Mouse (Mus musculus): ENCODE results near the gene Actr5. TPM values are rescaled to one million over a fixed set of nuclear protein-coding genes. Genes with fewer than 3 reads are reported as not detected.

Gene Actr5
- polyA plus RNA-seq, 1 experiment from 2014 or later: 16.6 TPM

- Histone ChIP-seq H3K9me3 (ENCODE audit: control insufficient read depth, low read length) (no peaks in the 10 kb centered on the region), H3K27me3 (ENCODE audit: control insufficient read depth, insufficient read depth, low read length) (no peaks in the 10 kb centered on the region; the same call in 1 of the 2 replicates), H3K4me2 (ENCODE audit: low read depth) (no peak overlapping the region), H3K4me3 (ENCODE audit: low read depth, low read length) (no peak overlapping the region), H3K9ac (ENCODE audit: low read length) (no peak overlapping the region), H3K4me1 (ENCODE audit: control insufficient read depth, insufficient read depth, low read length) (peaks cover 10% of the 10 kb centered on the region; the same call in 1 of the 2 replicates), H3K27ac (ENCODE audit: low read depth, low read length) (no peak overlapping the region), H3K36me3 (ENCODE audit: control insufficient read depth, insufficient read depth, low read length) (no peaks in the 10 kb centered on the region)
- WGBS: 78% methylated on average over 7 of the region's 7 CpGs
- ATAC-seq (ENCODE audit: insufficient read depth, low FRiP score, low TSS enrichment) (no peak), DNase-seq (ENCODE audit: low spot score) (no peak)
These were observed 50.1 kb downstream of the Actr5 start for GRCm38 (mm10) chr2:158674759-158675158.

- Histone ChIP-seq H3K4me1 (ENCODE audit: control insufficient read depth, insufficient read depth, low read length) (peaks cover 10% of the 10 kb centered on the region; the same call in 1 of the 2 replicates), H3K4me3 (ENCODE audit: low read depth, low read length) (no peak overlapping the region), H3K4me2 (ENCODE audit: low read depth) (no peak overlapping the region), H3K9ac (ENCODE audit: low read length) (no peak overlapping the region), H3K9me3 (ENCODE audit: control insufficient read depth, low read length) (no peaks in the 10 kb centered on the region), H3K27ac (ENCODE audit: low read depth, low read length) (no peak overlapping the region), H3K27me3 (ENCODE audit: control insufficient read depth, insufficient read depth, low read length) (no peaks in the 10 kb centered on the region; the same call in 1 of the 2 replicates), H3K36me3 (ENCODE audit: control insufficient read depth, insufficient read depth, low read length) (no peaks in the 10 kb centered on the region)
- ATAC-seq (ENCODE audit: insufficient read depth, low FRiP score, low TSS enrichment) (no peak), DNase-seq (ENCODE audit: low spot score) (no peak)
- 86% methylated on average over 6 of the region's 6 CpGs for WGBS
These were observed 50.5 kb downstream of the Actr5 start for GRCm38 (mm10) chr2:158675161-158675560.

- H3K4me2 ChIP-seq (ENCODE audit: low read depth): no peak overlapping the region
- no peak overlapping the region for H3K27ac ChIP-seq (ENCODE audit: low read depth, low read length)
- H3K4me3 ChIP-seq (ENCODE audit: low read depth, low read length): no peak overlapping the region
- no peaks in the 10 kb centered on the region for H3K36me3 ChIP-seq (ENCODE audit: control insufficient read depth, insufficient read depth, low read length)
- H3K4me1 ChIP-seq (ENCODE audit: control insufficient read depth, insufficient read depth, low read length): peaks cover 10% of the 10 kb centered on the region; the same call in 1 of the 2 replicates
- H3K9ac ChIP-seq (ENCODE audit: low read length): no peak overlapping the region
- H3K27me3 ChIP-seq (ENCODE audit: control insufficient read depth, insufficient read depth, low read length): no peaks in the 10 kb centered on the region
- ATAC-seq (ENCODE audit: insufficient read depth, low FRiP score, low TSS enrichment) (no peak), DNase-seq (ENCODE audit: low spot score) (no peak)
- 92% methylated on average over 12 of the region's 12 CpGs for WGBS
- no peaks in the 10 kb centered on the region for H3K9me3 ChIP-seq (ENCODE audit: control insufficient read depth, low read length)
These were observed 51.3 kb downstream of the Actr5 start for GRCm38 (mm10) chr2:158675907-158676533.

- Histone ChIP-seq H3K4me1 (ENCODE audit: control insufficient read depth, insufficient read depth, low read length) (peaks cover 6% of the 10 kb centered on the region; the same call in 1 of the 2 replicates), H3K4me3 (ENCODE audit: low read depth, low read length) (no peak overlapping the region), H3K4me2 (ENCODE audit: low read depth) (no peak overlapping the region), H3K27ac (ENCODE audit: low read depth, low read length) (no peak overlapping the region), H3K9ac (ENCODE audit: low read length) (no peak overlapping the region), H3K27me3 (ENCODE audit: control insufficient read depth, insufficient read depth, low read length) (no peaks in the 10 kb centered on the region), H3K36me3 (ENCODE audit: control insufficient read depth, insufficient read depth, low read length) (no peaks in the 10 kb centered on the region), H3K9me3 (ENCODE audit: control insufficient read depth, low read length) (no peaks in the 10 kb centered on the region)
- DNase-seq (ENCODE audit: low spot score): no peak
- WGBS: 65% methylated on average over 8 of the region's 8 CpGs
- no peak for ATAC-seq (ENCODE audit: insufficient read depth, low FRiP score, low TSS enrichment)
These were observed 53.3 kb downstream of the Actr5 start for GRCm38 (mm10) chr2:158677946-158678345.

- no peaks in the 10 kb centered on the region for H3K36me3 ChIP-seq (ENCODE audit: control insufficient read depth, insufficient read depth, low read length)
- H3K9me3 ChIP-seq (ENCODE audit: control insufficient read depth, low read length): no peaks in the 10 kb centered on the region
- ATAC-seq (ENCODE audit: insufficient read depth, low FRiP score, low TSS enrichment) (no peak), DNase-seq (ENCODE audit: low spot score) (no peak)
- no peaks in the 10 kb centered on the region for H3K4me1 ChIP-seq (ENCODE audit: control insufficient read depth, insufficient read depth, low read length)
- H3K4me3 ChIP-seq (ENCODE audit: low read depth, low read length): no peak overlapping the region
- H3K4me2 ChIP-seq (ENCODE audit: low read depth): no peak overlapping the region
- H3K27me3 ChIP-seq (ENCODE audit: control insufficient read depth, insufficient read depth, low read length): no peaks in the 10 kb centered on the region
- H3K27ac ChIP-seq (ENCODE audit: low read depth, low read length): no peak overlapping the region
- no peak overlapping the region for H3K9ac ChIP-seq (ENCODE audit: low read length)
- WGBS: 94% methylated on average over 7 of the region's 7 CpGs
These were observed 54.4 kb downstream of the Actr5 start for GRCm38 (mm10) chr2:158679091-158679490.

GRCm38 (mm10) chr2:158680357-158680889 lies 55.7 kb downstream of the Actr5 start:
- DNase-seq (ENCODE audit: low spot score) (no peak), ATAC-seq (ENCODE audit: insufficient read depth, low FRiP score, low TSS enrichment) (no peak)
- no peak overlapping the region for H3K9ac ChIP-seq (ENCODE audit: low read length)
- no peak overlapping the region for H3K4me3 ChIP-seq (ENCODE audit: low read depth, low read length)
- H3K27me3 ChIP-seq (ENCODE audit: control insufficient read depth, insufficient read depth, low read length): no peaks in the 10 kb centered on the region
- no peak overlapping the region for H3K27ac ChIP-seq (ENCODE audit: low read depth, low read length)
- WGBS: 73% methylated on average over 10 of the region's 10 CpGs
- no peaks in the 10 kb centered on the region for H3K9me3 ChIP-seq (ENCODE audit: control insufficient read depth, low read length)
- no peaks in the 10 kb centered on the region for H3K36me3 ChIP-seq (ENCODE audit: control insufficient read depth, insufficient read depth, low read length)
- no peak overlapping the region for H3K4me2 ChIP-seq (ENCODE audit: low read depth)
- no peaks in the 10 kb centered on the region for H3K4me1 ChIP-seq (ENCODE audit: control insufficient read depth, insufficient read depth, low read length)

- H3K4me1 ChIP-seq (ENCODE audit: control insufficient read depth, insufficient read depth, low read length): no peaks in the 10 kb centered on the region
- H3K36me3 ChIP-seq (ENCODE audit: control insufficient read depth, insufficient read depth, low read length): no peaks in the 10 kb centered on the region
- DNase-seq (ENCODE audit: low spot score) (no peak), ATAC-seq (ENCODE audit: insufficient read depth, low FRiP score, low TSS enrichment) (no peak)
- no peaks in the 10 kb centered on the region for H3K9me3 ChIP-seq (ENCODE audit: control insufficient read depth, low read length)
- WGBS: 87% methylated on average over 6 of the region's 6 CpGs
- H3K27me3 ChIP-seq (ENCODE audit: control insufficient read depth, insufficient read depth, low read length): no peaks in the 10 kb centered on the region
- H3K9ac ChIP-seq (ENCODE audit: low read length): no peak overlapping the region
- H3K27ac ChIP-seq (ENCODE audit: low read depth, low read length): no peak overlapping the region
- H3K4me2 ChIP-seq (ENCODE audit: low read depth): no peak overlapping the region
- no peak overlapping the region for H3K4me3 ChIP-seq (ENCODE audit: low read depth, low read length)
These were observed 57.0 kb downstream of the Actr5 start for GRCm38 (mm10) chr2:158681714-158682113.

- DNase-seq (ENCODE audit: low spot score): no peak
- WGBS: 61% methylated on average over 11 of the region's 11 CpGs
- H3K27ac ChIP-seq (ENCODE audit: low read depth, low read length): no peak overlapping the region
These were observed 57.8 kb downstream of the Actr5 start for GRCm38 (mm10) chr2:158682344-158683037.

GRCm38 (mm10) chr2:158683038-158683413 lies 58.3 kb downstream of the Actr5 start:
- 21% methylated on average over 4 of the region's 4 CpGs for WGBS

More at GRCm38 (mm10) chr2:158682344-158683037, 57.8 kb downstream of the Actr5 start:
- ATAC-seq (ENCODE audit: insufficient read depth, low FRiP score, low TSS enrichment): no peak
- no peaks in the 10 kb centered on the region for H3K36me3 ChIP-seq (ENCODE audit: control insufficient read depth, insufficient read depth, low read length)
- no peaks in the 10 kb centered on the region for H3K4me1 ChIP-seq (ENCODE audit: control insufficient read depth, insufficient read depth, low read length)
- H3K4me2 ChIP-seq (ENCODE audit: low read depth): no peak overlapping the region
- no peak overlapping the region for H3K9ac ChIP-seq (ENCODE audit: low read length)
- H3K4me3 ChIP-seq (ENCODE audit: low read depth, low read length): no peak overlapping the region
- no peaks in the 10 kb centered on the region for H3K27me3 ChIP-seq (ENCODE audit: control insufficient read depth, insufficient read depth, low read length)
- no peaks in the 10 kb centered on the region for H3K9me3 ChIP-seq (ENCODE audit: control insufficient read depth, low read length)

More at GRCm38 (mm10) chr2:158683038-158683413, 58.3 kb downstream of the Actr5 start:
- H3K4me1 ChIP-seq (ENCODE audit: control insufficient read depth, insufficient read depth, low read length): no peaks in the 10 kb centered on the region
- no peaks in the 10 kb centered on the region for H3K27me3 ChIP-seq (ENCODE audit: control insufficient read depth, insufficient read depth, low read length)
- no peak overlapping the region for H3K27ac ChIP-seq (ENCODE audit: low read depth, low read length)
- ATAC-seq (ENCODE audit: insufficient read depth, low FRiP score, low TSS enrichment) (no peak), DNase-seq (ENCODE audit: low spot score) (no peak)
- H3K9me3 ChIP-seq (ENCODE audit: control insufficient read depth, low read length): no peaks in the 10 kb centered on the region
- no peaks in the 10 kb centered on the region for H3K36me3 ChIP-seq (ENCODE audit: control insufficient read depth, insufficient read depth, low read length)
- no peak overlapping the region for H3K4me3 ChIP-seq (ENCODE audit: low read depth, low read length)
- no peak overlapping the region for H3K4me2 ChIP-seq (ENCODE audit: low read depth)
- H3K9ac ChIP-seq (ENCODE audit: low read length): no peak overlapping the region; the same call in 1 of the 2 replicates
